Mouse (Mus musculus) MEL (cell line): ENCODE results near the gene Dyrk3. TPM values are rescaled to one million over a fixed set of nuclear protein-coding genes. Genes with fewer than 3 reads are reported as not detected.

ENCODE experiments used
- DNase-seq: peaks from one replicate; pipeline ENCODE4 v3.0.0; 2011; ENCODE audit warnings: low read depth, low spot score
- H3K27ac ChIP-seq: 2 replicates; pipeline ENCODE4 v1.5.1; 2012; ENCODE audit warnings: low read depth, mild to moderate bottlenecking, control low read depth, low read length, moderate library complexity; ENCODE audit not compliant: control insufficient read depth
- H3K27me3 ChIP-seq, 2 experiments: fragments of 150-350 bp in 1 of 2; sonication (generic) in 1 of 2; 2 replicates each; pipeline ENCODE4 v1.6.1; 2012; ENCODE audit warnings: low read length in 2 of 2, mild to moderate bottlenecking in 2 of 2, improper control_type of control experiment in 1 of 2, moderate library complexity in 1 of 2; ENCODE audit not compliant: insufficient read depth in 2 of 2, control insufficient read depth in 1 of 2
- H3K36me3 ChIP-seq, 2 experiments: 2 replicates each; pipeline ENCODE4 v1.6.1; 2012 to 2014; ENCODE audit warnings: low read length in 2 of 2, improper control_type of control experiment in 1 of 2, inconsistent platforms in 1 of 2, mild to moderate bottlenecking in 1 of 2; ENCODE audit not compliant: insufficient read depth in 2 of 2, control insufficient read depth in 1 of 2
- H3K4me1 ChIP-seq, 2 experiments: fragments of 150-350 bp in 1 of 2; sonication (generic) in 1 of 2; 2 replicates each; pipeline ENCODE4 v1.6.1; 2012; ENCODE audit warnings: low read length in 2 of 2, improper control_type of control experiment in 1 of 2, mild to moderate bottlenecking in 1 of 2; ENCODE audit not compliant: insufficient read depth in 2 of 2, control insufficient read depth in 1 of 2
- H3K4me3 ChIP-seq, 2 experiments: fragments of 150-350 bp in 1 of 2; sonication (generic) in 1 of 2; 2 replicates each; pipeline ENCODE4 v1.5.1; 2012; ENCODE audit warnings: low read depth in 2 of 2, low read length in 2 of 2, mild to moderate bottlenecking in 2 of 2, moderate library complexity in 2 of 2, control low read depth in 1 of 2, improper control_type of control experiment in 1 of 2; ENCODE audit not compliant: control insufficient read depth in 1 of 2, insufficient read depth in 1 of 2
- H3K79me2 ChIP-seq: 2 replicates; pipeline ENCODE4 v1.6.1; 2012; ENCODE audit warnings: mild to moderate bottlenecking, low read length, moderate library complexity; ENCODE audit not compliant: control insufficient read depth, poor library complexity, insufficient read depth
- H3K9ac ChIP-seq: 2 replicates; pipeline ENCODE4 v1.6.1; 2012; ENCODE audit warnings: low read depth, mild to moderate bottlenecking, control low read depth, low read length, moderate library complexity; ENCODE audit not compliant: control insufficient read depth, poor library complexity, severe bottlenecking
- H3K9me3 ChIP-seq: fragments of 150-350 bp; sonication (generic); replicated peaks from 2 replicates; pipeline ENCODE4 v1.6.1; 2012; ENCODE audit warnings: mild to moderate bottlenecking, low read length, improper control_type of control experiment, moderate library complexity; ENCODE audit not compliant: insufficient read depth
- CTCF ChIP-seq, 3 experiments: IDR thresholded peaks in 2 of 3; conservative IDR thresholded peaks in 1 of 3; 2 replicates each; pipeline ENCODE4 v1.5.1; 2011 to 2012; ENCODE audit warnings: low read length in 3 of 3, low read depth in 2 of 3, mild to moderate bottlenecking in 2 of 3, improper control_type of control experiment in 1 of 3, inconsistent platforms in 1 of 3, mixed read lengths in 1 of 3, moderate library complexity in 1 of 3; ENCODE audit not compliant: control insufficient read depth in 1 of 3, insufficient read depth in 1 of 3, poor library complexity in 1 of 3, severe bottlenecking in 1 of 3
- ELF1 ChIP-seq: IDR thresholded peaks from 2 replicates; pipeline ENCODE4 v1.6.1; 2014; ENCODE audit warnings: low read depth, mild to moderate bottlenecking, inconsistent platforms, low read length, improper control_type of control experiment, moderate library complexity
- EP300 ChIP-seq, 2 experiments: IDR thresholded peaks; 2 replicates each; pipeline ENCODE4 v1.6.1; 2011; ENCODE audit warnings: improper control_type of control experiment in 2 of 2, low read length in 2 of 2, low read depth in 1 of 2, mild to moderate bottlenecking in 1 of 2
- GATA1 ChIP-seq: IDR thresholded peaks from 2 replicates; pipeline ENCODE4 v1.6.1; 2011; ENCODE audit warnings: low read depth, low read length, improper control_type of control experiment
- HCFC1 ChIP-seq: IDR thresholded peaks from 2 replicates; pipeline ENCODE4 v1.6.1; 2012; ENCODE audit warnings: low read depth, mild to moderate bottlenecking, inconsistent platforms, low read length, improper control_type of control experiment, moderate library complexity
- JUND ChIP-seq: IDR thresholded peaks from 2 replicates; pipeline ENCODE4 v1.6.1; 2011; ENCODE audit warnings: low read depth, mild to moderate bottlenecking, improper control_type of control experiment, low read length
- MAX ChIP-seq: IDR thresholded peaks from 2 replicates; pipeline ENCODE4 v1.6.1; 2011; ENCODE audit warnings: low read length, improper control_type of control experiment
- MAZ ChIP-seq: IDR thresholded peaks from 2 replicates; pipeline ENCODE4 v1.6.1; 2012; ENCODE audit warnings: low read depth, mild to moderate bottlenecking, inconsistent platforms, low read length, improper control_type of control experiment
- MYB ChIP-seq: IDR thresholded peaks from 2 replicates; pipeline ENCODE4 v1.6.1; 2011; ENCODE audit warnings: mild to moderate bottlenecking, low read depth, low read length, improper control_type of control experiment
- MYC ChIP-seq: IDR thresholded peaks from 2 replicates; pipeline ENCODE4 v1.6.1; 2011; ENCODE audit warnings: low read depth, mild to moderate bottlenecking, low read length, improper control_type of control experiment, moderate library complexity
- POLR2AphosphoS2 ChIP-seq: IDR thresholded peaks from 2 replicates; pipeline ENCODE4 v1.6.1; 2011; ENCODE audit warnings: low read length, improper control_type of control experiment
- SMC3 ChIP-seq: IDR thresholded peaks from 2 replicates; pipeline ENCODE4 v1.6.1; 2011; ENCODE audit warnings: low read depth, low read length, improper control_type of control experiment
- TAL1 ChIP-seq: IDR thresholded peaks from 2 replicates; pipeline ENCODE4 v1.6.1; 2012; ENCODE audit warnings: mild to moderate bottlenecking, inconsistent platforms, low read length, moderate library complexity, mixed read lengths
- UBTF ChIP-seq: IDR thresholded peaks from 2 replicates; pipeline ENCODE4 v1.6.1; 2012; ENCODE audit warnings: low read depth, mild to moderate bottlenecking, inconsistent platforms, low read length, improper control_type of control experiment, moderate library complexity, borderline replicate concordance; ENCODE audit not compliant: insufficient read depth
- USF1 ChIP-seq: IDR thresholded peaks from 2 replicates; pipeline ENCODE4 v1.6.1; 2014; ENCODE audit warnings: low read depth, mild to moderate bottlenecking, inconsistent platforms, low read length, improper control_type of control experiment, moderate library complexity
- polyA plus RNA-seq, 2 experiments: library from polyadenylated mRNA; stranded (reverse) in 1 of 2; unstranded in 1 of 2; fragments of >175 nt in 1 of 2; fragments of >200 nt in 1 of 2; gene quantifications; 2 replicates each; pipeline versions ENCODE4 v1.2.1 to v1.2.4; 2012; ENCODE audit warnings: low replicate concordance in 2 of 2, low read depth in 1 of 2; ENCODE audit not compliant: insufficient read length in 2 of 2, insufficient read depth in 1 of 2, missing spikeins in 1 of 2
- total RNA-seq: library from RNA; depleted of rRNA; stranded (reverse); fragments of 300-350 nt; gene quantifications from 2 replicates; pipeline ENCODE4 v1.2.3, GENCODE M21; 2012; rRNA removed

Gene Dyrk3
- total and polyA plus RNA-seq, 3 experiments = 8.6 to 11.8 TPM; not detected in 1

DNA sequence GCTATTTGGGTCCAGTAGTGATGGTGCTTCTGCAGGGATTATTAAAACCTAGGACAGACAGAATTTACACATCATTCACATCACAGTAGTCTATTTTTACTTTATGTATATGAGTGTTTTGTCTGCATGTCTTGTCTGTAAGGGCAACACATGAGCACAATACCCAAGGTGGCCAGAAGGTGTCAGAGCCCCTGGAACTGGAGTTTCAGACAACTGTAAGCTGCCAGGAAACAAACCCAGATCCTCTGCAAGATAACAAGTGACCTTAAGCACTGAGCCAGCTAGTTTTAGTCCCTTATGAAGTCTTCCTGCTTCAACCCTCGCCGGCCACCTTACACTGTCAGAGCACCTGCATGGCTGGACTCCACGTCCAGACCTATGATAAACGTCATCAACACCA lies 58.4 kb downstream of the Dyrk3 start:
- Histone ChIP-seq H3K4me1 (peaks cover 7 to 23% of the 10 kb centered on the region in 2 experiments; a peak in 3 of 4 replicates), H3K9ac (no peak overlapping the region), H3K9me3 (no peaks in the 10 kb centered on the region), H3K79me2 (peaks cover 39% of the 10 kb centered on the region), H3K36me3 (peaks cover 0 to 16% of the 10 kb centered on the region in 2 experiments; a peak in 2 of 4 replicates), H3K27me3 (no peaks in the 10 kb centered on the region), H3K4me3 (no peak overlapping the region), H3K27ac (no peak overlapping the region)
- peak; percentile 15; the same call in 1 of the 2 replicates for TF ChIP-seq SMC3
- TF ChIP-seq CTCF (IDR thresholded peaks at IDR 0.05 in 2 of 3, conservative IDR thresholded peaks at IDR 0.05 in 1 of 3; ENCODE audit: control insufficient read depth in 1 of 3, insufficient read depth in 1 of 3, low read depth in 2 of 3, low read length in 3 of 3, poor library complexity in 1 of 3, severe bottlenecking in 1 of 3) = peak; percentile 4 to 35 (median 26); a peak in 4 of 6 replicates
- TF ChIP-seq GATA1 = peak; percentile 68
- TF ChIP-seq TAL1 = no peak
- peak; percentile 51 for DNase-seq

- H3K27me3 ChIP-seq = no peaks in the 10 kb centered on the region
- H3K4me3 ChIP-seq = no peak overlapping the region
- H3K27ac ChIP-seq = no peak overlapping the region
- peaks cover 0 to 20% of the 10 kb centered on the region in 2 experiments; a peak in 2 of 4 replicates for H3K36me3 ChIP-seq
- no peak overlapping the region for H3K9ac ChIP-seq
- peaks cover 32% of the 10 kb centered on the region for H3K79me2 ChIP-seq
- DNase-seq = no peak
- H3K9me3 ChIP-seq = no peaks in the 10 kb centered on the region
- H3K4me1 ChIP-seq = peaks cover 14 to 26% of the 10 kb centered on the region in 2 experiments
- TF ChIP-seq MAX = no peak
- no peak for TF ChIP-seq GATA1
- no peak for TF ChIP-seq USF1
- TF ChIP-seq MYC = no peak
- no peak for TF ChIP-seq POLR2AphosphoS2
- no peak for TF ChIP-seq ELF1
- TF ChIP-seq MAZ = no peak
- no peak for TF ChIP-seq JUND
- TF ChIP-seq MYB = no peak
- TF ChIP-seq HCFC1 = no peak
- TF ChIP-seq EP300 (IDR thresholded peaks at IDR 0.05; ENCODE audit: low read depth in 1 of 2, low read length in 2 of 2) = no peak
- TF ChIP-seq UBTF = no peak
- TF ChIP-seq, all 39 proteins: peak for 0
Observed at GRCm38 (mm10) chr1:131078761-131079330, 59.3 kb downstream of the Dyrk3 start.

Other genes with a start within 250 kb of the Dyrk3 start
- gene Il20, start 226.9 kb downstream of the Dyrk3 start, total RNA-seq = not detected in 2 replicates
- gene Il20, start 226.9 kb downstream of the Dyrk3 start, polyA plus RNA-seq = not detected
- gene Il19, start 198.2 kb downstream of the Dyrk3 start, total RNA-seq = not detected in 2 replicates
- gene Il19, start 198.2 kb downstream of the Dyrk3 start, polyA plus RNA-seq = not detected
- not detected in 2 replicates for gene Il10, start 118.5 kb downstream of the Dyrk3 start, total RNA-seq
- not detected for gene Il10, start 118.5 kb downstream of the Dyrk3 start, polyA plus RNA-seq
- gene Mapkapk2, start 40.5 kb downstream of the Dyrk3 start, total RNA-seq = 51.7 and 53.2 TPM in 2 replicates
- gene Mapkapk2, start 40.5 kb downstream of the Dyrk3 start, polyA plus RNA-seq = 10 to 100 TPM in 1 of 2 experiments, not detected in 1; 85.4 TPM
- gene Eif2d, start 14.8 kb upstream of the Dyrk3 start, total RNA-seq = 29.3 and 31.0 TPM in 2 replicates
- gene Eif2d, start 14.8 kb upstream of the Dyrk3 start, polyA plus RNA-seq = 10 to 100 TPM in 1 of 2 experiments, not detected in 1; 43.6 TPM
- gene Rassf5, start 106.9 kb upstream of the Dyrk3 start, total RNA-seq = 14.2 and 14.8 TPM in 2 replicates
- gene Rassf5, start 106.9 kb upstream of the Dyrk3 start, polyA plus RNA-seq = 10 to 100 TPM in 1 of 2 experiments, not detected in 1; 28.8 TPM
- 3.5 and 4.0 TPM in 2 replicates for gene Ikbke, start 141.3 kb upstream of the Dyrk3 start, total RNA-seq
- 1 to 10 TPM in 1 of 2 experiments, not detected in 1; 7.2 TPM for gene Ikbke, start 141.3 kb upstream of the Dyrk3 start, polyA plus RNA-seq